Mouse (Mus musculus): ENCODE measurements around the gene Eif5. TPM values are rescaled to one million over a fixed set of nuclear protein-coding genes. Genes with fewer than 3 reads are reported as not detected.

Gene Eif5
- polyA plus RNA-seq, 2 experiments = 129 to 474 TPM

DNA sequence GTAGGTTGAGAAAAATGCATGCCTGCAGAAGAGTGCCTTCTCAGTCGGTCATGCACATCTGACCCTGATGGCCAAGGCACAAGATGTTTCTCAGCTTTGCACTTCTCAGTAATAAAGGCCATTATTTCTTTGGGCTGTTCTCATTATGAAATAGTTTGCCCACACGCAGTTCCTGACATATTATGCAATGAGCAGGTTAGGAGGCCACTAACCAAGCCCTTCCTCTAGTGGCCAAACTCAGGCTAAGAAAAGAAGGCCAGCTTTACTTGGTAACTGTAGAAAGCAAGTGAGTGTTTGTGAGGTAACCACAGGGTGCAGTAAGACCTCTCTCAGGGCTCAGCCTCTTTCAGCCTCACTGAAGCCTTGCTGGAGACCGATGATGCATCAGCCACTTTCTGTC lies 12.9 kb upstream of the Eif5 start:
- H3K9ac ChIP-seq (ENCODE audit: low read depth, low read length, severe bottlenecking) = no peak overlapping the region
- DNase-seq (ENCODE audit: low spot score) (no peak), ATAC-seq (ENCODE audit: low FRiP score, low read depth) (no peak)
- 81% methylated on average over 3 of the region's 3 CpGs for WGBS
- no peak overlapping the region for H3K4me2 ChIP-seq (replicated peaks; ENCODE audit: low read depth, low read length, severe bottlenecking)
- H3K27me3 ChIP-seq (ENCODE audit: control insufficient read depth, insufficient read depth, low read length) = no peaks in the 10 kb centered on the region
- H3K36me3 ChIP-seq (ENCODE audit: control insufficient read depth, insufficient read depth, low read length) = no peaks in the 10 kb centered on the region
- no peak overlapping the region for H3K4me3 ChIP-seq (replicated peaks; ENCODE audit: low read length)
- no peaks in the 10 kb centered on the region for H3K4me1 ChIP-seq (ENCODE audit: control insufficient read depth, insufficient read depth, low read length)
- H3K27ac ChIP-seq (replicated peaks; ENCODE audit: low read depth, low read length) = no peak overlapping the region
- no peaks in the 10 kb centered on the region for H3K9me3 ChIP-seq (ENCODE audit: control insufficient read depth, low read length)
- no peak for TF ChIP-seq POLR2A (IDR thresholded peaks at IDR 0.05; ENCODE audit: borderline replicate concordance, extremely low read depth, insufficient read depth, insufficient read length)

DNA sequence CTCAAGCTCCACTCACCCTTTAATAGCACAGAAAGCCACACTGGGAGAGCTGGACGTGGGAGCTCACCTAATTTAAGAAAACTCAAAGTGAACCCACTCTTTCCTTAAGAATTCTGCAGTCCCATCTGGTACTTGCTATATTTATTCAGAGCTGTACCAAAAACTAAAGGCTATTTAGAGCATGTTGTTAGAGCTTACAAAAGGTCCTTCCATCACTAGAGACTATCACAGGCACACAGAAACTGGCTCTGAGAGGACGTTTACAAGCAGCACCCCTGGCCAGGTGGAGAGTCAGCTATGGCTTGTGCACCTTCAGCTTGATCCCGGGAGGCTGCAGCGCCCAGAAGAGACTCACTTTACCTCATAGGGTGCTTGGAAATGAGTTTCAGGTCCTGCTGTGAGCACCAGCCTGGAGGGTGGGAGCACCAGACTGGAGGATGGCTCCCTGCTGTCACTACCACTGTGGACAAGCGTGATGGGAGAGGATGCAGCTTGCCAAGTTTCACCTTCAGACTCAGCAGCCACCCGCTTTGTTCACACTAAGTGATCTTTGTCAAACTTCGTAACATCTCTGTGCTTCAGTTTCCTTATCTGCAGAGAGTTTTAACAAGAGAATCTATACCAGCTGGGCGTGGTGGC lies 10.1 kb upstream of the Eif5 start:
- Histone ChIP-seq H3K9me3 (ENCODE audit: control insufficient read depth, low read length) (no peaks in the 10 kb centered on the region), H3K36me3 (ENCODE audit: control insufficient read depth, insufficient read depth, low read length) (no peaks in the 10 kb centered on the region), H3K4me2 (replicated peaks; ENCODE audit: low read depth, low read length, severe bottlenecking) (no peak overlapping the region), H3K27me3 (ENCODE audit: control insufficient read depth, insufficient read depth, low read length) (no peaks in the 10 kb centered on the region), H3K4me3 (replicated peaks; ENCODE audit: low read length) (no peak overlapping the region), H3K4me1 (ENCODE audit: control insufficient read depth, insufficient read depth, low read length) (no peaks in the 10 kb centered on the region), H3K27ac (replicated peaks; ENCODE audit: low read depth, low read length) (no peak overlapping the region), H3K9ac (ENCODE audit: low read depth, low read length, severe bottlenecking) (no peak overlapping the region)
- WGBS = 66% methylated on average over 8 of the region's 8 CpGs
- no peak for TF ChIP-seq POLR2A (IDR thresholded peaks at IDR 0.05; ENCODE audit: borderline replicate concordance, extremely low read depth, insufficient read depth, insufficient read length)
- DNase-seq (ENCODE audit: low spot score) = no peak
- no peak for ATAC-seq (ENCODE audit: low FRiP score, low read depth)

DNA sequence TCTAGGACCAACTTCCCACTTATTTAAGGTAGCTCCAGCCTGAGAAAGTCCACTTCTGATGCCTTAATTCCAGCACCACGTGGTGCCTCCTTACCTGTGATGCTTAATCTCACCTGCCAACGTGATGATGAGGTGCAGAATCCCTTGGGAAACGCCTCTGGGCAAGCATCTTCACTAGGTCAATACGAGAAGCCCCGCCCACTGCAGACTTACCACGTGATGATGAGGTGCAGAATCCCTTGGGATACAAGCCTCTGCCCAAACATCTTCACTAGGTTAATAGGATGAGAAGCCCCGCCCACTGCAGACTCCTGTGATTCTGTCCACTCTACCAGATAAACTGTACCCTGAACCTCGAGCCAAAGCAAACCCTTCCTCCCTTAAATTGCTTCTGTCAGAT lies 8.6 kb upstream of the Eif5 start:
- TF ChIP-seq POLR2A (IDR thresholded peaks at IDR 0.05; ENCODE audit: borderline replicate concordance, extremely low read depth, insufficient read depth, insufficient read length) = no peak
- Histone ChIP-seq H3K9ac (ENCODE audit: low read depth, low read length, severe bottlenecking) (no peak overlapping the region), H3K9me3 (ENCODE audit: control insufficient read depth, low read length) (no peaks in the 10 kb centered on the region), H3K36me3 (ENCODE audit: control insufficient read depth, insufficient read depth, low read length) (no peaks in the 10 kb centered on the region), H3K4me3 (replicated peaks; ENCODE audit: low read length) (no peak overlapping the region), H3K27me3 (ENCODE audit: control insufficient read depth, insufficient read depth, low read length) (no peaks in the 10 kb centered on the region), H3K4me2 (replicated peaks; ENCODE audit: low read depth, low read length, severe bottlenecking) (no peak overlapping the region), H3K27ac (replicated peaks; ENCODE audit: low read depth, low read length) (no peak overlapping the region), H3K4me1 (ENCODE audit: control insufficient read depth, insufficient read depth, low read length) (no peaks in the 10 kb centered on the region)
- no peak for ATAC-seq (ENCODE audit: low FRiP score, low read depth)
- WGBS = 18% methylated on average over 8 of the region's 8 CpGs
- no peak for DNase-seq (ENCODE audit: low spot score)

DNA sequence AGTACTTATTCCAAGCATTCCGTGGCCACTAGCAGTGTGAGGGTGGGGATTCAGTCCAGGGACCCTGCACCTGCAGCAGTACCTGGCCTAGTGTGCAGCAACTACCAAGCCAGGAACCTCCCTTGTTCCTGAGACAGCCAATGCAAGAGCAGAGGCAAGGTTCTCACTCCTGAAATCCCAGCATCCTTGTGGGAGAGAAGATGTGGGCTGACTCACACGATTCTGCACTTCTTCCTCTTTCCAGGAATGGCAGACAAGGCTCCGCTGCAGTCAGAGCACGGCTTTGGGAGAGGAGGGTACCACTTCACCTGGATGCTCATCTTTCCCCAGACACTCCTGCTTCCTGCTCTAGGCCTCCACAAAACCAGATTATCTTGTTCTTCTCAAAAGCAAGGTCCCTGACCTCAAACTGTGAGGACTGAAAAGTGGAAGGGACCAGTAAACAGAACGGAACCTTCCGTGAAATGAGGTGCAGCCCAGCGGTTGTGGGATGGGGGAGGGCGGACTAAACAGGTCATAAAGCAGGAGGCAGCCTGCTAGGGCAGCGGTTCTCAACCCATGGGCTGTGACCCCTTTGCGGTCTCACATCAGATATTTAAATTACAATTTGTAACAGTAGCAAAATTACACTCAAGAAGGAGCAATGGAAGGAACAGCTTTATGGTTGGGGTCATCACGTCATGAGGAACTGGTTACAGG lies 4.6 kb upstream of the Eif5 start:
- TF ChIP-seq POLR2A (IDR thresholded peaks at IDR 0.05; ENCODE audit: borderline replicate concordance, extremely low read depth, insufficient read depth, insufficient read length) = no peak
- ATAC-seq (ENCODE audit: low FRiP score, low read depth) = no peak

DNA sequence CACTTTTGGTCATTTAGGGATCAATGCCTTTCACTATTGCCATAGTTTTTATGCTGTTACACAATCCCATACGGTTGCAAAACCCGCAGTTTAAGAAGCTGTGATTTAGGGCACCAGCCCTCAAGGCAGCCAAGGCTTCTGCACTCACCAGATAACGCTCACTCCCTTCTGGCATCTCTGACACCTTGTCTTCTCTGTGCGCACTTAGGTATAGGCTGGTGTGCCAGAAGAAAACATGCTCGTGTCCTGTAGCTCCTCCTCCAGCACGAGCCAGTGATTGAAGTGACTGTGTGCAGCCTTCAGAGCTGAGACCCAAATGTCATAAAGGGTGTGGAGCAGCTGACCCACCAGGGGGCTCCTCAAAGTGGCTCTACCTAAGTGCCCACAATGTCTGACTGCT lies 2.5 kb upstream of the Eif5 start:
- H3K36me3 ChIP-seq (ENCODE audit: control insufficient read depth, insufficient read depth, low read length) = peaks cover 12% of the 10 kb centered on the region
- no peaks in the 10 kb centered on the region for H3K9me3 ChIP-seq (ENCODE audit: control insufficient read depth, low read length)
- no peak overlapping the region for H3K27ac ChIP-seq (replicated peaks; ENCODE audit: low read depth, low read length)
- H3K4me1 ChIP-seq (ENCODE audit: control insufficient read depth, insufficient read depth, low read length) = peaks cover 19% of the 10 kb centered on the region
- H3K27me3 ChIP-seq (ENCODE audit: control insufficient read depth, insufficient read depth, low read length) = no peaks in the 10 kb centered on the region
- H3K4me2 ChIP-seq (replicated peaks; ENCODE audit: low read depth, low read length, severe bottlenecking) = no peak overlapping the region
- no peak for TF ChIP-seq POLR2A (IDR thresholded peaks at IDR 0.05; ENCODE audit: borderline replicate concordance, extremely low read depth, insufficient read depth, insufficient read length)
- DNase-seq (ENCODE audit: low spot score) = no peak
- ATAC-seq (ENCODE audit: low FRiP score, low read depth) = no peak
- H3K4me3 ChIP-seq (replicated peaks; ENCODE audit: low read length) = no peak overlapping the region
- 54% methylated on average over 6 of the region's 6 CpGs for WGBS
- H3K9ac ChIP-seq (ENCODE audit: low read depth, low read length, severe bottlenecking) = no peak overlapping the region

More for the DNA sequence above, 4.6 kb upstream of the Eif5 start:
- Histone ChIP-seq H3K4me3 (replicated peaks; ENCODE audit: low read length) (no peak overlapping the region), H3K9me3 (ENCODE audit: control insufficient read depth, low read length) (no peaks in the 10 kb centered on the region), H3K4me1 (ENCODE audit: control insufficient read depth, insufficient read depth, low read length) (peaks cover 10% of the 10 kb centered on the region), H3K4me2 (replicated peaks; ENCODE audit: low read depth, low read length, severe bottlenecking) (no peak overlapping the region), H3K27ac (replicated peaks; ENCODE audit: low read depth, low read length) (no peak overlapping the region), H3K27me3 (ENCODE audit: control insufficient read depth, insufficient read depth, low read length) (no peaks in the 10 kb centered on the region), H3K9ac (ENCODE audit: low read depth, low read length, severe bottlenecking) (no peak overlapping the region), H3K36me3 (ENCODE audit: control insufficient read depth, insufficient read depth, low read length) (no peaks in the 10 kb centered on the region)
- WGBS = 51% methylated on average over 11 of the region's 11 CpGs
- no peak for DNase-seq (ENCODE audit: low spot score)

Data from limb, embryonic 14.5 days (tissue).